ENCODE assay signal across 21 mouse cellular contexts in genomic region chr16:17757756-17758155, GRCm38 (mm10). TPM values are rescaled to one million over a fixed set of nuclear protein-coding genes. Genes with fewer than 3 reads are reported as not detected.
DNase-seq lines count a peak whose midpoint lies in the region; ATAC-seq and TF ChIP-seq lines count a peak whose summit lies in the region.
"Had no signal": no experiment of that assay in that cellular context is flagged by ENCODE, and none has a peak within 500 bp of the region (broad histone marks: within the 10 kb centered on the region; RNA-seq: fewer than 3 reads in every experiment).

No protein-coding gene starts in this region.

- peaks cover 28% of the 10 kb centered on the region for H3K79me2 ChIP-seq in myocyte (ENCODE audit: control insufficient read depth, insufficient read depth)

- H3ac ChIP-seq in myocyte (ENCODE audit: control insufficient read depth, insufficient read length) = no peak overlapping the region

- peak; percentile 78 for DNase-seq in heart, adult 11 months
- DNase-seq in kidney, postnatal 36 days = no peak
- no peak for DNase-seq in hindbrain, embryonic 11.5 days (ENCODE audit: low spot score)
- DNase-seq: adrenal gland, adult 2 months; adrenal gland, adult 8-10 months; adrenal gland, postnatal 10 days; adrenal gland, postnatal 14 days; adrenal gland, postnatal 25 days; adrenal gland, postnatal 36 days; B cell, adult 2 months; cerebellum, adult 11 months; cerebellum, adult 11-12 months had no signal

- no peak overlapping the region for H3K27ac ChIP-seq in heart, embryonic 11.5 days (ENCODE audit: low read depth, low read length)
- H3K27ac ChIP-seq in intestine, embryonic 16.5 days (ENCODE audit: low read length) = peak overlapping the region; percentile 16; the same call in 1 of the 2 replicates
- no peak overlapping the region for H3K27ac ChIP-seq in intestine, embryonic 15.5 days
- 0 out of 2 replicates have a peak overlapping the region, but pooled peaks have one; percentile 94 for H3K27ac ChIP-seq in intestine, postnatal 0 days (ENCODE audit: low read depth, low read length)
- no peak overlapping the region for H3K27ac ChIP-seq in hindbrain, embryonic 11.5 days (ENCODE audit: low read depth, low read length)

- H3K4me3 ChIP-seq in heart, embryonic 11.5 days (ENCODE audit: low read depth, low read length) = no peak overlapping the region
- H3K4me3 ChIP-seq in intestine, embryonic 16.5 days (ENCODE audit: low read length) = no peak overlapping the region
- H3K4me3 ChIP-seq in intestine, embryonic 15.5 days (replicated peaks) = no peak overlapping the region
- H3K4me3 ChIP-seq in intestine, postnatal 0 days (ENCODE audit: low read depth, low read length) = no peak overlapping the region
- H3K4me3 ChIP-seq in myocyte = no peak overlapping the region
- no peak overlapping the region for H3K4me3 ChIP-seq in hindbrain, embryonic 11.5 days (ENCODE audit: low read depth, low read length)

- no peaks in the 10 kb centered on the region for H3K27me3 ChIP-seq in heart, embryonic 11.5 days (ENCODE audit: control insufficient read depth, insufficient read depth, low read length)
- H3K27me3 ChIP-seq in intestine, embryonic 16.5 days (replicated peaks; ENCODE audit: control insufficient read depth, insufficient read depth, low read length) = no peaks in the 10 kb centered on the region
- H3K27me3 ChIP-seq in intestine, embryonic 15.5 days (replicated peaks) = no peaks in the 10 kb centered on the region
- H3K27me3 ChIP-seq in intestine, postnatal 0 days (replicated peaks; ENCODE audit: control insufficient read depth, insufficient read depth, low read length) = no peaks in the 10 kb centered on the region
- H3K27me3 ChIP-seq in myocyte (ENCODE audit: control insufficient read depth, insufficient read depth, insufficient read length) = no peaks in the 10 kb centered on the region
- H3K27me3 ChIP-seq in hindbrain, embryonic 11.5 days (ENCODE audit: control insufficient read depth, insufficient read depth, low read length) = no peaks in the 10 kb centered on the region
- H3K27me3 ChIP-seq: Patski had no signal

- H3K4me2 ChIP-seq in heart, embryonic 11.5 days = no peak overlapping the region
- H3K4me2 ChIP-seq in intestine, embryonic 16.5 days (ENCODE audit: low read depth, low read length) = no peak overlapping the region
- H3K4me2 ChIP-seq in intestine, embryonic 15.5 days (replicated peaks) = no peak overlapping the region
- H3K4me2 ChIP-seq in intestine, postnatal 0 days (replicated peaks; ENCODE audit: low read depth) = no peak overlapping the region
- no peak overlapping the region for H3K4me2 ChIP-seq in myocyte (ENCODE audit: low read depth)
- no peak overlapping the region for H3K4me2 ChIP-seq in hindbrain, embryonic 11.5 days (replicated peaks; ENCODE audit: low read depth, low read length)

- TF ChIP-seq POLR2A in myocyte (IDR thresholded peaks at IDR 0.05; ENCODE audit: insufficient read length, low read depth) = no peak

- ATAC-seq in heart, embryonic 11.5 days (replicated peaks; ENCODE audit: insufficient number of reproducible peaks, low FRiP score, low TSS enrichment) = no peak
- no peak for ATAC-seq in intestine, embryonic 16.5 days
- ATAC-seq in intestine, embryonic 15.5 days = no peak
- ATAC-seq in intestine, postnatal 0 days = no peak
- ATAC-seq in hindbrain, embryonic 11.5 days (ENCODE audit: low FRiP score) = no peak
- ATAC-seq: activated CD4-positive, CD25-positive, alpha-beta regulatory T cell, adult 4 months; CD4-positive, CD25-positive, alpha-beta regulatory T cell, adult 4 months; Patski had no signal

- H3K4me1 ChIP-seq in heart, embryonic 11.5 days (ENCODE audit: control insufficient read depth, insufficient read depth, low read length) = peaks cover 17% of the 10 kb centered on the region
- H3K4me1 ChIP-seq in intestine, embryonic 16.5 days (ENCODE audit: control insufficient read depth, insufficient read depth, low read length) = peaks cover 19% of the 10 kb centered on the region
- H3K4me1 ChIP-seq in intestine, embryonic 15.5 days (replicated peaks) = peaks cover 18% of the 10 kb centered on the region
- H3K4me1 ChIP-seq in intestine, postnatal 0 days (replicated peaks; ENCODE audit: control insufficient read depth, insufficient read depth, low read length) = peaks cover 5% of the 10 kb centered on the region; the same call in 1 of the 2 replicates
- H3K4me1 ChIP-seq in hindbrain, embryonic 11.5 days (replicated peaks; ENCODE audit: control insufficient read depth, insufficient read depth, low read length) = peaks cover 2% of the 10 kb centered on the region; the same call in 1 of the 2 replicates

- no peaks in the 10 kb centered on the region for H3K36me3 ChIP-seq in heart, embryonic 11.5 days (ENCODE audit: control insufficient read depth, insufficient read depth, low read length)
- no peaks in the 10 kb centered on the region for H3K36me3 ChIP-seq in intestine, embryonic 16.5 days (ENCODE audit: control insufficient read depth, insufficient read depth, low read length)
- no peaks in the 10 kb centered on the region for H3K36me3 ChIP-seq in intestine, embryonic 15.5 days
- H3K36me3 ChIP-seq in intestine, postnatal 0 days (ENCODE audit: control insufficient read depth, insufficient read depth) = no peaks in the 10 kb centered on the region
- H3K36me3 ChIP-seq in myocyte (ENCODE audit: control insufficient read depth, insufficient read depth) = no peaks in the 10 kb centered on the region
- no peaks in the 10 kb centered on the region for H3K36me3 ChIP-seq in hindbrain, embryonic 11.5 days (ENCODE audit: control insufficient read depth, insufficient read depth, low read length)
- H3K36me3 ChIP-seq: G1E had no signal

- no peaks in the 10 kb centered on the region for H3K9me3 ChIP-seq in heart, embryonic 11.5 days (replicated peaks; ENCODE audit: control insufficient read depth, low read length)
- no peaks in the 10 kb centered on the region for H3K9me3 ChIP-seq in intestine, embryonic 16.5 days (ENCODE audit: control insufficient read depth, low read length)
- no peaks in the 10 kb centered on the region for H3K9me3 ChIP-seq in intestine, embryonic 15.5 days
- H3K9me3 ChIP-seq in intestine, postnatal 0 days (ENCODE audit: control insufficient read depth) = no peaks in the 10 kb centered on the region
- no peaks in the 10 kb centered on the region for H3K9me3 ChIP-seq in hindbrain, embryonic 11.5 days (ENCODE audit: control insufficient read depth, low read length)

- no peak overlapping the region for H3K9ac ChIP-seq in heart, embryonic 11.5 days (ENCODE audit: low read depth, low read length)
- H3K9ac ChIP-seq in intestine, embryonic 16.5 days (ENCODE audit: low read depth, low read length) = no peak overlapping the region
- H3K9ac ChIP-seq in intestine, embryonic 15.5 days = no peak overlapping the region
- no peak overlapping the region for H3K9ac ChIP-seq in intestine, postnatal 0 days (ENCODE audit: low read depth, low read length)
- no peak overlapping the region for H3K9ac ChIP-seq in hindbrain, embryonic 11.5 days (ENCODE audit: low read depth, low read length)

- TF ChIP-seq CTCF in intestine, postnatal 0 days (IDR thresholded peaks at IDR 0.05; ENCODE audit: low read depth) = no peak

- whole genome bisulfite sequencing in heart, embryonic 11.5 days (ENCODE audit: insufficient replicate concordance) = 97% methylated on average over 1 of the region's 1 CpGs
- 95% methylated on average over 1 of the region's 1 CpGs for WGBS in intestine, embryonic 16.5 days
- 97% methylated on average over 1 of the region's 1 CpGs for whole genome bisulfite sequencing in intestine, embryonic 15.5 days
- 89% methylated on average over 1 of the region's 1 CpGs for WGBS in intestine, postnatal 0 days
- 100% methylated on average over 1 of the region's 1 CpGs for WGBS in hindbrain, embryonic 11.5 days

TF ChIP-seq in myocyte, 11 proteins besides CTCF, POLR2A, EP300 and RAD21 (continues in another document):
- no peak for TF ChIP-seq SRF (IDR thresholded peaks at IDR 0.05; ENCODE audit: control insufficient read depth, insufficient read length, low read depth)
- TF ChIP-seq TCF3 (IDR thresholded peaks at IDR 0.05; ENCODE audit: insufficient read length, low read depth) = peak; percentile 16
- no peak for TF ChIP-seq POLR2AphosphoS2 (IDR thresholded peaks at IDR 0.05; ENCODE audit: insufficient read length, low read depth)
- no peak for TF ChIP-seq MAX (IDR thresholded peaks at IDR 0.05; ENCODE audit: low read depth)
- TF ChIP-seq MYOD1 (IDR thresholded peaks at IDR 0.05; ENCODE audit: control insufficient read depth in 1 of 3, insufficient read length in 2 of 3, low read depth in 2 of 3) = peak in 2 of 3 experiments; percentile 35 to 82
- TF ChIP-seq TCF12 (IDR thresholded peaks at IDR 0.05; ENCODE audit: insufficient read depth, poor library complexity, severe bottlenecking) = peak; percentile 11
- peak in 2 of 3 experiments; percentile 63 to 92 for TF ChIP-seq MYOG (IDR thresholded peaks at IDR 0.05; ENCODE audit: control insufficient read depth in 1 of 3, insufficient read depth in 1 of 3, insufficient read length in 2 of 3, low read depth in 2 of 3)

RNA-seq across cellular contexts. Expression of gene Klhl22, which starts 1.7 kb away (rescaled TPM):
- 43.2 and 44.1 TPM in 2 replicates for polyA plus RNA-seq in heart, embryonic 11.5 days (2014; fragmentation: Nextera tagmentation; extraction: Ambion mirVana)
- 56.5 and 59.2 TPM in 2 replicates for polyA plus RNA-seq in intestine, embryonic 16.5 days (2015; fragmentation: Nextera tagmentation; extraction: Ambion mirVana)
- polyA plus RNA-seq in intestine, embryonic 15.5 days (2015; fragmentation: Nextera tagmentation; extraction: Ambion mirVana) = 52.3 and 55.6 TPM in 2 replicates
- polyA plus RNA-seq in intestine, postnatal 0 days (2015; fragmentation: Nextera tagmentation; extraction: Ambion mirVana) = 29.0 and 29.9 TPM in 2 replicates
- 107 TPM for polyA plus RNA-seq in myocyte (2012; fragmentation: generic; extraction: Trizol)
- polyA plus RNA-seq in hindbrain, embryonic 11.5 days (2014; fragmentation: Nextera tagmentation; extraction: Ambion mirVana) = 44.8 and 45.0 TPM in 2 replicates
- polyA plus RNA-seq: G1E had no signal

RNA-seq across cellular contexts. Expression of gene Med15, which starts 25.1 kb away (rescaled TPM):
- 31.6 and 32.9 TPM in 2 replicates for polyA plus RNA-seq in heart, embryonic 11.5 days (2014; fragmentation: Nextera tagmentation; extraction: Ambion mirVana)
- polyA plus RNA-seq in intestine, embryonic 16.5 days (2015; fragmentation: Nextera tagmentation; extraction: Ambion mirVana) = 43.9 and 47.9 TPM in 2 replicates
- polyA plus RNA-seq in intestine, embryonic 15.5 days (2015; fragmentation: Nextera tagmentation; extraction: Ambion mirVana) = 38.0 and 43.0 TPM in 2 replicates
- polyA plus RNA-seq in intestine, postnatal 0 days (2015; fragmentation: Nextera tagmentation; extraction: Ambion mirVana) = 26.6 TPM in 2 replicates
- 42.9 TPM for polyA plus RNA-seq in myocyte (2012; fragmentation: generic; extraction: Trizol)
- polyA plus RNA-seq in hindbrain, embryonic 11.5 days (2014; fragmentation: Nextera tagmentation; extraction: Ambion mirVana) = 34.2 and 42.8 TPM in 2 replicates

RNA-seq across cellular contexts. Expression of gene Scarf2, which starts 39.3 kb away (rescaled TPM):
- polyA plus RNA-seq in heart, embryonic 11.5 days (2014; fragmentation: Nextera tagmentation; extraction: Ambion mirVana) = 7.2 and 9.6 TPM in 2 replicates
- polyA plus RNA-seq in intestine, embryonic 16.5 days (2015; fragmentation: Nextera tagmentation; extraction: Ambion mirVana) = 4.4 and 5.7 TPM in 2 replicates
- 11.5 and 11.7 TPM in 2 replicates for polyA plus RNA-seq in intestine, embryonic 15.5 days (2015; fragmentation: Nextera tagmentation; extraction: Ambion mirVana)
- polyA plus RNA-seq in intestine, postnatal 0 days (2015; fragmentation: Nextera tagmentation; extraction: Ambion mirVana) = 6.3 and 6.9 TPM in 2 replicates
- 25.9 TPM for polyA plus RNA-seq in myocyte (2012; fragmentation: generic; extraction: Trizol)
- 6.4 and 7.2 TPM in 2 replicates for polyA plus RNA-seq in hindbrain, embryonic 11.5 days (2014; fragmentation: Nextera tagmentation; extraction: Ambion mirVana)
- polyA plus RNA-seq: activated CD4-positive, CD25-positive, alpha-beta regulatory T cell, adult 4 months; CD4-positive, CD25-positive, alpha-beta regulatory T cell, adult 4 months; G1E had no signal

Comparison
In these comparisons a context has a peak if more than half of its experiments do, and no peak if none do; other contexts are left out.
1. H3K27ac ChIP-seq: peak in intestine, embryonic 16.5 days (single experiment) and intestine, postnatal 0 days (single experiment); none in heart, embryonic 11.5 days (single experiment), intestine, embryonic 15.5 days (single experiment) and hindbrain, embryonic 11.5 days (single experiment).